Mouse (Mus musculus): ENCODE measurements around the gene Elavl4.

The Elavl4 gene

GRCm38 (mm10) chr4:110213666-110214065 lies 138.0 kb downstream of the Elavl4 start:
- in situ Hi-C loops (cut with MboI; ENCODE audit: low pct_unique_long_range_greater_than_20kb in 1 of 2, low sequenced_read_pairs in 2 of 2, unreplicated experiment in 1 of 2), result no loop called here

GRCm38 (mm10) chr4:110210246-110210645 lies 141.5 kb downstream of the Elavl4 start:
- in situ Hi-C loops (cut with MboI; ENCODE audit: low pct_unique_long_range_greater_than_20kb in 1 of 2, low sequenced_read_pairs in 2 of 2, unreplicated experiment in 1 of 2), result no loop called here

GRCm38 (mm10) chr4:110209613-110210012 lies 142.1 kb downstream of the Elavl4 start:
- in situ Hi-C loops (cut with MboI; ENCODE audit: low pct_unique_long_range_greater_than_20kb in 1 of 2, low sequenced_read_pairs in 2 of 2, unreplicated experiment in 1 of 2), result no loop called here

- in situ Hi-C loops (cut with MboI; ENCODE audit: low pct_unique_long_range_greater_than_20kb in 1 of 2, low sequenced_read_pairs in 2 of 2, unreplicated experiment in 1 of 2), result no loop called here
Measured at GRCm38 (mm10) chr4:110201680-110202079, 150.0 kb downstream of the Elavl4 start.

- in situ Hi-C loops (cut with MboI; ENCODE audit: low pct_unique_long_range_greater_than_20kb in 1 of 2, low sequenced_read_pairs in 2 of 2, unreplicated experiment in 1 of 2), result no loop called here
Measured at GRCm38 (mm10) chr4:110199897-110200296, 151.8 kb downstream of the Elavl4 start.

GRCm38 (mm10) chr4:110198600-110198999 lies 153.1 kb downstream of the Elavl4 start:
- in situ Hi-C loops (cut with MboI; ENCODE audit: low pct_unique_long_range_greater_than_20kb in 1 of 2, low sequenced_read_pairs in 2 of 2, unreplicated experiment in 1 of 2), result no loop called here

- in situ Hi-C loops (cut with MboI; ENCODE audit: low pct_unique_long_range_greater_than_20kb in 1 of 2, low sequenced_read_pairs in 2 of 2, unreplicated experiment in 1 of 2), result no loop called here
Measured at GRCm38 (mm10) chr4:110177263-110177662, 174.4 kb downstream of the Elavl4 start.

- in situ Hi-C loops (cut with MboI; ENCODE audit: low pct_unique_long_range_greater_than_20kb in 1 of 2, low sequenced_read_pairs in 2 of 2, unreplicated experiment in 1 of 2), result no loop called here
Measured at GRCm38 (mm10) chr4:110172028-110172427, 179.7 kb downstream of the Elavl4 start.

GRCm38 (mm10) chr4:110165217-110165616 lies 186.5 kb downstream of the Elavl4 start:
- in situ Hi-C loops (cut with MboI; ENCODE audit: low pct_unique_long_range_greater_than_20kb in 1 of 2, low sequenced_read_pairs in 2 of 2, unreplicated experiment in 1 of 2), result no loop called here

- in situ Hi-C loops (cut with MboI; ENCODE audit: low pct_unique_long_range_greater_than_20kb in 1 of 2, low sequenced_read_pairs in 2 of 2, unreplicated experiment in 1 of 2), result no loop called here
Measured at GRCm38 (mm10) chr4:110161600-110161999, 190.1 kb downstream of the Elavl4 start.

- in situ Hi-C loops (cut with MboI; ENCODE audit: low pct_unique_long_range_greater_than_20kb in 1 of 2, low sequenced_read_pairs in 2 of 2, unreplicated experiment in 1 of 2), result no loop called here
Measured at GRCm38 (mm10) chr4:110157515-110158159, 194.1 kb downstream of the Elavl4 start.

GRCm38 (mm10) chr4:110155954-110156353 lies 195.8 kb downstream of the Elavl4 start:
- in situ Hi-C loops (cut with MboI; ENCODE audit: low pct_unique_long_range_greater_than_20kb in 1 of 2, low sequenced_read_pairs in 2 of 2, unreplicated experiment in 1 of 2), result no loop called here

Measured in mouse embryonic stem cell (cell line).